Mouse (Mus musculus): ENCODE measurements at regions not wholly inside any gene's neighbourhood (a gene's known extent, or its start where the extent isn't known, plus 50 kb on each side); places are given as distances from the start of the nearest gene placed in this dataset.

- in situ Hi-C loops (cut with MboI; ENCODE audit: low sequenced_read_pairs), result no loop called here
Measured at GRCm38 (mm10) chr5:106067124-106067551, 190.8 kb downstream of the Zfp326 start.

- in situ Hi-C loops (cut with MboI; ENCODE audit: low sequenced_read_pairs), result no loop called here
Measured at GRCm38 (mm10) chr5:106066706-106067105, 190.3 kb downstream of the Zfp326 start.

GRCm38 (mm10) chr5:106064366-106064765 lies 188.0 kb downstream of the Zfp326 start:
- in situ Hi-C loops (cut with MboI; ENCODE audit: low sequenced_read_pairs), result no loop called here

- in situ Hi-C loops (cut with MboI; ENCODE audit: low sequenced_read_pairs), result no loop called here
Measured at GRCm38 (mm10) chr5:106062926-106063325, 186.6 kb downstream of the Zfp326 start.

GRCm38 (mm10) chr5:106056631-106057030 lies 180.3 kb downstream of the Zfp326 start:
- in situ Hi-C loops (cut with MboI; ENCODE audit: low sequenced_read_pairs), result no loop called here

- in situ Hi-C loops (cut with MboI; ENCODE audit: low sequenced_read_pairs), result no loop called here
Measured at GRCm38 (mm10) chr5:106055221-106055620, 178.9 kb downstream of the Zfp326 start.

- in situ Hi-C loops (cut with MboI; ENCODE audit: low sequenced_read_pairs), result no loop called here
Measured at GRCm38 (mm10) chr5:106051026-106051425, 174.7 kb downstream of the Zfp326 start.

- in situ Hi-C loops (cut with MboI; ENCODE audit: low sequenced_read_pairs), result no loop called here
Measured at GRCm38 (mm10) chr5:106044878-106045585, 168.7 kb downstream of the Zfp326 start.

- in situ Hi-C loops (cut with MboI; ENCODE audit: low sequenced_read_pairs), result no loop called here
Measured at GRCm38 (mm10) chr5:106038321-106038720, 162.0 kb downstream of the Zfp326 start.

GRCm38 (mm10) chr5:106036176-106036575 lies 159.8 kb downstream of the Zfp326 start:
- in situ Hi-C loops (cut with MboI; ENCODE audit: low sequenced_read_pairs), result no loop called here

- in situ Hi-C loops (cut with MboI; ENCODE audit: low sequenced_read_pairs), result no loop called here
Measured at GRCm38 (mm10) chr5:106032956-106033355, 156.6 kb downstream of the Zfp326 start.

GRCm38 (mm10) chr5:106026861-106027260 lies 150.5 kb downstream of the Zfp326 start:
- in situ Hi-C loops (cut with MboI; ENCODE audit: low sequenced_read_pairs), result no loop called here

GRCm38 (mm10) chr5:106004292-106004917 lies 128.0 kb downstream of the Zfp326 start:
- in situ Hi-C loops (cut with MboI; ENCODE audit: low sequenced_read_pairs), result no loop called here

GRCm38 (mm10) chr5:106003321-106004291 lies 127.2 kb downstream of the Zfp326 start:
- in situ Hi-C loops (cut with MboI; ENCODE audit: low sequenced_read_pairs), result no loop called here

- in situ Hi-C loops (cut with MboI; ENCODE audit: low sequenced_read_pairs), result no loop called here
Measured at GRCm38 (mm10) chr5:106002330-106002729, 126.0 kb downstream of the Zfp326 start.

GRCm38 (mm10) chr5:105994218-105994617 lies 117.9 kb downstream of the Zfp326 start:
- in situ Hi-C loops (cut with MboI; ENCODE audit: low sequenced_read_pairs), result no loop called here

GRCm38 (mm10) chr5:105993066-105993760 lies 116.8 kb downstream of the Zfp326 start:
- in situ Hi-C loops (cut with MboI; ENCODE audit: low sequenced_read_pairs), result no loop called here

- in situ Hi-C loops (cut with MboI; ENCODE audit: low sequenced_read_pairs), result no loop called here
Measured at GRCm38 (mm10) chr5:105990777-105991176, 114.4 kb downstream of the Zfp326 start.

- in situ Hi-C loops (cut with MboI; ENCODE audit: low sequenced_read_pairs), result no loop called here
Measured at GRCm38 (mm10) chr5:105986401-105986800, 110.0 kb downstream of the Zfp326 start.

- in situ Hi-C loops (cut with MboI; ENCODE audit: low sequenced_read_pairs), result no loop called here
Measured at GRCm38 (mm10) chr5:105983131-105983530, 106.8 kb downstream of the Zfp326 start.

- in situ Hi-C loops (cut with MboI; ENCODE audit: low sequenced_read_pairs), result no loop called here
Measured at GRCm38 (mm10) chr5:105976746-105977145, 100.4 kb downstream of the Zfp326 start.

All from CH12F3 (cell line).